Mouse (Mus musculus): ENCODE data around the gene Pank4. TPM values are rescaled to one million over a fixed set of nuclear protein-coding genes. Genes with fewer than 3 reads are reported as not detected.

Gene Pank4
- polyA plus RNA-seq, 2 experiments, result 19.5 to 32.5 TPM

DNA sequence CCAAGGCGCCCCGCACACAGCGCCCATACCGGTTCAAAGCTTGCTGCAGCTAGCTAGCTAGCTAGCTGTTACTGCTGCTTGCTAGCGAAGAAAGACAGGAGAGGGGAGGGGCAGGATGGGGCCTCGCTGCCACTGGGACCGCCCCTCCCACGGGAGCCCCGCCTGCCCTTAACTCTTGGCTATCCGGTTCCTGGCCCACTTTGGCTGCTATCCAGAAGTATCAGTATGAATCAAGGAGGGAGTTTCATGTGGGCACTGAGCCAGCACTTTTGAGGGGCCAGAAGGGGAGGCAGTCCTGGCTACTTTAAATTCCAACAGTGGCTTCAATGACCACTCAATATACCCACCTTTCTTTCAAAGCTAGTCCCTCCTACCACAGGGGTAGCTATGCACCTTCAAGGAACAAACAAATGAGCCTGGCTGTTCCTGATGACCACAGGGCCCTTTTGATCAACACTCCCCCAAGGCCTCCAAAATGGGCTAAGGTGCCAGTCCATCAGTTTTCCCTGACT, 55.5 kb downstream of the Pank4 start:
- no peak overlapping the region for H3K4me3 ChIP-seq (ENCODE audit: insufficient read depth in 1 of 2, low read depth in 2 of 2, low read length in 2 of 2)
- no peaks in the 10 kb centered on the region for H3K36me3 ChIP-seq (replicated peaks; ENCODE audit: control insufficient read depth, insufficient read depth, low read depth)
- H3K9ac ChIP-seq (replicated peaks), result no peak overlapping the region
- no peak for DNase-seq (ENCODE audit: low read depth in 3 of 3, low spot score in 3 of 3)
- WGBS (ENCODE audit: insufficient replicate concordance), result 2% methylated on average over 10 of the region's 10 CpGs
- H3K4me2 ChIP-seq (ENCODE audit: low read depth), result no peak overlapping the region
- H3K4me1 ChIP-seq (replicated peaks; ENCODE audit: control insufficient read depth in 2 of 2, insufficient read depth in 2 of 2, low read length in 1 of 2), result no peaks in the 10 kb centered on the region
- no peaks in the 10 kb centered on the region for H3K27me3 ChIP-seq (ENCODE audit: control insufficient read depth, insufficient read depth, low read length)
- H3K27ac ChIP-seq, result no peak overlapping the region
- H3K9me3 ChIP-seq (ENCODE audit: control insufficient read depth, low read length), result no peaks in the 10 kb centered on the region
- TF ChIP-seq EP300 (IDR thresholded peaks at IDR 0.05; ENCODE audit: low read depth), result no peak
- no peak for TF ChIP-seq CTCF (IDR thresholded peaks at IDR 0.05; ENCODE audit: low read depth)
- ATAC-seq (ENCODE audit: insufficient read depth), result no peak

DNA sequence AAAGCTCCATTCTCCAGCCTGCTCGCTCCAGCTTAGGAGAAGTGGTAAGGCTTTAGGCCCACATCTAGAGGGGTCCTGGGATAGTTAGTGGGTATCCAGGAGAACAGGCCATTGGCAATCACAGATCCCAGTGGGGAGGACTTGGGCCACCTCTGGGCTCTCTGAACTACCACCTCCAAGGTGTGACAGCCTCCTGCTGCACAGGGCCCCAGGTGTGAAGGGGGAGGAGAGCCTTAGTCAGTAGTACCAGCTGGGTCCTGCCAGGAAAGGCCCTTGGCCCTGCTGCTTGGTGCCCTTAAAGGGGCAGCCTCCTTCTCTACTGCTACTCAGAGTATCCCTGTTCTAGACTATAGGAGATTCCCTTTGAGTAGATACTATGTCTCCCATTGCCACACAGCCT, 56.2 kb downstream of the Pank4 start:
- H3K4me2 ChIP-seq (ENCODE audit: low read depth), result no peak overlapping the region
- H3K27me3 ChIP-seq (ENCODE audit: control insufficient read depth, insufficient read depth, low read length), result no peaks in the 10 kb centered on the region
- H3K9ac ChIP-seq (replicated peaks), result no peak overlapping the region
- no peaks in the 10 kb centered on the region for H3K4me1 ChIP-seq (replicated peaks; ENCODE audit: control insufficient read depth in 2 of 2, insufficient read depth in 2 of 2, low read length in 1 of 2)
- no peaks in the 10 kb centered on the region for H3K36me3 ChIP-seq (replicated peaks; ENCODE audit: control insufficient read depth, insufficient read depth, low read depth)
- TF ChIP-seq CTCF (IDR thresholded peaks at IDR 0.05; ENCODE audit: low read depth), result no peak
- no peak for TF ChIP-seq EP300 (IDR thresholded peaks at IDR 0.05; ENCODE audit: low read depth)
- WGBS (ENCODE audit: insufficient replicate concordance), result 57% methylated on average over 1 of the region's 1 CpGs
- no peaks in the 10 kb centered on the region for H3K9me3 ChIP-seq (ENCODE audit: control insufficient read depth, low read length)
- ATAC-seq (ENCODE audit: insufficient read depth) (no peak), DNase-seq (ENCODE audit: low read depth in 3 of 3, low spot score in 3 of 3) (no peak)
- no peak overlapping the region for H3K27ac ChIP-seq
- no peak overlapping the region for H3K4me3 ChIP-seq (ENCODE audit: insufficient read depth in 1 of 2, low read depth in 2 of 2, low read length in 2 of 2)

DNA sequence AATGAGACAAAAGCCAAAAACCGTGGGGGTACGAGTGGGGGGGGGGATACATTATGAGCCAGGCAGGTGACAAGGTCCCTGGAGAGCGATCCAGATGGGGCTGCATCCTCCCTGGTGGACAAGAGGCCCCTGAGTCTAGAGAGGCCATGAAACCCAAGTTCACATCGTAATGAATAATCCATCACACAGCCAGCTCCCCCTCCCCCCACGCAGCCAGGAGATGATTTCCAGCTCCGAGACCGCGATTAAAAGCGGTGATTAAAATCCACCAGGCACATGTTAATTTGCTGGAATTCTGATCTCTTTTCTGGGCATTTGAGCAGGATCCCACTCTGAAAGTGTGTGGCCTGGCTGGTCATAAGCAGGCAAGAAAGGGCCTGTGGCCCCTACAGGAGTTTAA, 56.9 kb downstream of the Pank4 start:
- no peak for DNase-seq (ENCODE audit: low read depth in 3 of 3, low spot score in 3 of 3)
- 58% methylated on average over 9 of the region's 9 CpGs for WGBS (ENCODE audit: insufficient replicate concordance)
- H3K4me1 ChIP-seq (replicated peaks; ENCODE audit: control insufficient read depth in 2 of 2, insufficient read depth in 2 of 2, low read length in 1 of 2), result no peaks in the 10 kb centered on the region
- H3K36me3 ChIP-seq (replicated peaks; ENCODE audit: control insufficient read depth, insufficient read depth, low read depth), result no peaks in the 10 kb centered on the region
- no peak overlapping the region for H3K4me2 ChIP-seq (ENCODE audit: low read depth)
- H3K9me3 ChIP-seq (ENCODE audit: control insufficient read depth, low read length), result no peaks in the 10 kb centered on the region
- ATAC-seq (ENCODE audit: insufficient read depth), result no peak
- no peak overlapping the region for H3K27ac ChIP-seq
- H3K27me3 ChIP-seq (ENCODE audit: control insufficient read depth, insufficient read depth, low read length), result no peaks in the 10 kb centered on the region
- TF ChIP-seq CTCF (IDR thresholded peaks at IDR 0.05; ENCODE audit: low read depth) (no peak), EP300 (IDR thresholded peaks at IDR 0.05; ENCODE audit: low read depth) (no peak)
- no peak overlapping the region for H3K9ac ChIP-seq (replicated peaks)
- no peak overlapping the region for H3K4me3 ChIP-seq (ENCODE audit: insufficient read depth in 1 of 2, low read depth in 2 of 2, low read length in 2 of 2)

DNA sequence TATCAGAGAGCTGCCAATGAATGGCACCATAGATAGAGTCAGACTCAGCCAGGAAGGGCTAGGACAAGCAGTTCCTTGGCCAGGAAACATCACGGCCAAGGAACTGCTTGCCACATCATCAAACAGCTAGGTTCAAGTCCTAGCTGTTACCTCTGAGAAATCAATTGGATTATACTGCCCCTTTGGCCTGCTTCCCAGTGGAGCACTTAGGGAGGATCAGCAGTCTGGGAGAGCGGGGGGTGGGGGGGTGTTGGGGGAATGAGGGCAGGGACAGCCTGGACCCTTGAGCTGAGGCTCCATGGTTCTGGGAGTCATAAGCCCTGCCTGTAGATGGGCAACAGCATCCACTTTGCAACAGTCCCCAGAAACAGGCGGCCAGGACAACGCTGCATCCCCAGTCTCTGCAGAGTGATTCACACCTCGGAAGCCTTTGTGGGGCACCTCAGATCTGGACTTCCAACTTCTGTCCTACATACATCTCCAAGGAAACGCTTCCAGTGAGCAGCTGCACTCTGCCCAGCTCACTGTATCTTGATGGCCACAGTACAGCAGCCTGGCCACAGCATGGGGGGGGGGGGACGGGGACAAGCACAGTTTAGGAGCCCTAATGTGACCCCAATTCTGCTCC, 58.4 kb downstream of the Pank4 start:
- Histone ChIP-seq H3K27ac (no peak overlapping the region), H3K9me3 (ENCODE audit: control insufficient read depth, low read length) (no peaks in the 10 kb centered on the region), H3K4me3 (ENCODE audit: insufficient read depth in 1 of 2, low read depth in 2 of 2, low read length in 2 of 2) (no peak overlapping the region), H3K4me2 (ENCODE audit: low read depth) (no peak overlapping the region), H3K9ac (replicated peaks) (no peak overlapping the region), H3K36me3 (replicated peaks; ENCODE audit: control insufficient read depth, insufficient read depth, low read depth) (no peaks in the 10 kb centered on the region), H3K27me3 (ENCODE audit: control insufficient read depth, insufficient read depth, low read length) (no peaks in the 10 kb centered on the region), H3K4me1 (replicated peaks; ENCODE audit: control insufficient read depth in 2 of 2, insufficient read depth in 2 of 2, low read length in 1 of 2) (no peaks in the 10 kb centered on the region)
- ATAC-seq (ENCODE audit: insufficient read depth) (no peak), DNase-seq (ENCODE audit: low read depth in 3 of 3, low spot score in 3 of 3) (no peak)
- TF ChIP-seq CTCF (IDR thresholded peaks at IDR 0.05; ENCODE audit: low read depth) (no peak), EP300 (IDR thresholded peaks at IDR 0.05; ENCODE audit: low read depth) (no peak)
- WGBS (ENCODE audit: insufficient replicate concordance), result 41% methylated on average over 6 of the region's 7 CpGs

GRCm38 (mm10) chr4:155024170-155025010, 60.5 kb downstream of the Pank4 start:
- Histone ChIP-seq H3K4me2 (ENCODE audit: low read depth) (no peak overlapping the region), H3K4me1 (replicated peaks; ENCODE audit: control insufficient read depth in 2 of 2, insufficient read depth in 2 of 2, low read length in 1 of 2) (no peaks in the 10 kb centered on the region), H3K27me3 (ENCODE audit: control insufficient read depth, insufficient read depth, low read length) (no peaks in the 10 kb centered on the region), H3K9ac (replicated peaks) (no peak overlapping the region), H3K27ac (no peak overlapping the region), H3K36me3 (replicated peaks; ENCODE audit: control insufficient read depth, insufficient read depth, low read depth) (no peaks in the 10 kb centered on the region), H3K9me3 (ENCODE audit: control insufficient read depth, low read length) (no peaks in the 10 kb centered on the region), H3K4me3 (ENCODE audit: insufficient read depth in 1 of 2, low read depth in 2 of 2, low read length in 2 of 2) (no peak overlapping the region)
- no peak for TF ChIP-seq CTCF (IDR thresholded peaks at IDR 0.05; ENCODE audit: low read depth)
- TF ChIP-seq EP300 (IDR thresholded peaks at IDR 0.05; ENCODE audit: low read depth), result no peak
- WGBS (ENCODE audit: insufficient replicate concordance), result 71% methylated on average over 11 of the region's 11 CpGs
- DNase-seq (ENCODE audit: low read depth in 3 of 3, low spot score in 3 of 3) (no peak), ATAC-seq (ENCODE audit: insufficient read depth) (no peak)

Other genes starting within 250 kb of the Pank4 start
- gene Ttc34, start 126.7 kb upstream of the Pank4 start, polyA plus RNA-seq (2012; rRNA removed), result not detected in 2 replicates
- gene Ttc34, start 126.7 kb upstream of the Pank4 start, polyA plus RNA-seq (2014; fragmentation: Nextera tagmentation; extraction: Ambion mirVana), result 0.08 TPM in 1 of 2 replicates, not detected in the other
- gene Mmel1, start 94.5 kb upstream of the Pank4 start, polyA plus RNA-seq (2012; rRNA removed), result 2.1 and 2.4 TPM in 2 replicates
- gene Mmel1, start 94.5 kb upstream of the Pank4 start, polyA plus RNA-seq (2014; fragmentation: Nextera tagmentation; extraction: Ambion mirVana), result 2.7 and 2.9 TPM in 2 replicates
- gene Fam213b, start 65.0 kb upstream of the Pank4 start, polyA plus RNA-seq (2012; rRNA removed), result 4.0 and 5.8 TPM in 2 replicates
- 9.3 and 9.8 TPM in 2 replicates for gene Fam213b, start 65.0 kb upstream of the Pank4 start, polyA plus RNA-seq (2014; fragmentation: Nextera tagmentation; extraction: Ambion mirVana)
- 122 and 308 TPM in 2 replicates for gene Tnfrsf14, start 35.6 kb upstream of the Pank4 start, polyA plus RNA-seq (2012; rRNA removed)
- gene Tnfrsf14, start 35.6 kb upstream of the Pank4 start, polyA plus RNA-seq (2014; fragmentation: Nextera tagmentation; extraction: Ambion mirVana), result 37.0 and 38.7 TPM in 2 replicates
- 0.04 and 0.16 TPM in 2 replicates for gene Hes5, start 3.2 kb upstream of the Pank4 start, polyA plus RNA-seq (2012; rRNA removed)
- gene Hes5, start 3.2 kb upstream of the Pank4 start, polyA plus RNA-seq (2014; fragmentation: Nextera tagmentation; extraction: Ambion mirVana), result not detected in 2 replicates
- gene Plch2, start 92.7 kb downstream of the Pank4 start, polyA plus RNA-seq (2012; rRNA removed), result 0.09 and 0.12 TPM in 2 replicates
- gene Plch2, start 92.7 kb downstream of the Pank4 start, polyA plus RNA-seq (2014; fragmentation: Nextera tagmentation; extraction: Ambion mirVana), result 0.04 TPM in 1 of 2 replicates, not detected in the other
- 6.8 and 7.1 TPM in 2 replicates for gene Pex10, start 102.9 kb downstream of the Pank4 start, polyA plus RNA-seq (2012; rRNA removed)
- 1.7 and 2.6 TPM in 2 replicates for gene Pex10, start 102.9 kb downstream of the Pank4 start, polyA plus RNA-seq (2014; fragmentation: Nextera tagmentation; extraction: Ambion mirVana)
- gene Rer1, start 122.3 kb downstream of the Pank4 start, polyA plus RNA-seq (2012; rRNA removed), result 39.6 and 50.8 TPM in 2 replicates
- gene Rer1, start 122.3 kb downstream of the Pank4 start, polyA plus RNA-seq (2014; fragmentation: Nextera tagmentation; extraction: Ambion mirVana), result 95.1 and 97.7 TPM in 2 replicates
- 1.0 and 1.1 TPM in 2 replicates for gene Morn1, start 122.5 kb downstream of the Pank4 start, polyA plus RNA-seq (2012; rRNA removed)
- 0.85 and 1.2 TPM in 2 replicates for gene Morn1, start 122.5 kb downstream of the Pank4 start, polyA plus RNA-seq (2014; fragmentation: Nextera tagmentation; extraction: Ambion mirVana)